Mouse (Mus musculus): ENCODE data around the gene Zfp579.

DNA sequence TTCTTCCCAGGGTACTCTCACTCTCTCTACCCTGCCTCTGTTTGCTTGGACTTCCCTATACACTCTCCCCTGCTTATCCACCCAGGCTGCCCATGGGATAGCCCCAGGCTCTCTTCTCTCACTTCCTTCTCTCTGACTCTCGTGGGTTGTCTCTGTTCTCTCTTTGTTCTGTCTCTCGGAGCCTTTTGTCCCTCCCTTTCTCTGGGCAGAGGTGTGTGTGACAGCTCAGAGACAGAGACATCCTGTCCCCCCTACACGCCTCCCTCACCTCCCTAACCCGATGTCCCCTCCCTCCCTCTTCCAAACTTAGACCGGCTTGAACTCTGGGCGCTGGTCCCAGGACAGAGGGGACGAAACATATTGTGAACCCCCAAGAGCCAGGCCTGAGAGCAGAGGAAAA is 24.2 kb downstream of the Zfp579 start:
- TF ChIP-seq CTCF (IDR thresholded peaks at IDR 0.05 in 2 of 3, conservative IDR thresholded peaks at IDR 0.05 in 1 of 3; ENCODE audit: control insufficient read depth in 1 of 3, insufficient read depth in 1 of 3, low read depth in 2 of 3, low read length in 3 of 3, poor library complexity in 1 of 3, severe bottlenecking in 1 of 3) (no peak), KAT2A (conservative IDR thresholded peaks at IDR 0.05; ENCODE audit: low read depth, low read length) (no peak), POLR2A (IDR thresholded peaks at IDR 0.05; ENCODE audit: control insufficient read depth in 1 of 2, insufficient read depth in 1 of 2, low read depth in 1 of 2, low read length in 2 of 2, poor library complexity in 1 of 2) (no peak), HCFC1 (IDR thresholded peaks at IDR 0.05; ENCODE audit: low read depth, low read length) (no peak), MYC (IDR thresholded peaks at IDR 0.05; ENCODE audit: low read depth, low read length) (no peak)

Data from MEL (cell line).